Mouse (Mus musculus) hindbrain, embryonic 12.5 days (tissue): ENCODE data around the gene Hnrnpa0. TPM values are rescaled to one million over a fixed set of nuclear protein-coding genes. Genes with fewer than 3 reads are reported as not detected.
"Not testable (repeated sequence)": the region's sequence is repeated elsewhere in the genome, so short reads cannot be mapped to it uniquely, and the experiment has no call there.

Source experiments
- ATAC-seq: fragments of 200-750 bp; cut with Nextera tagmentation; 2 replicates; pipeline ENCODE4 v1.8.0; 2017; ENCODE audit warnings: moderate TSS enrichment; ENCODE audit not compliant: low FRiP score
- H3K27ac ChIP-seq: fragments of 300-500 bp; sonication (generic); 2 replicates; pipeline ENCODE4 v1.5.1; 2016; ENCODE audit warnings: mild to moderate bottlenecking
- H3K27me3 ChIP-seq: fragments of 300-500 bp; sonication (generic); 2 replicates; pipeline ENCODE4 v1.6.1; 2016; ENCODE audit warnings: mild to moderate bottlenecking
- H3K36me3 ChIP-seq: fragments of 300-500 bp; sonication (generic); 2 replicates; pipeline ENCODE4 v1.6.1; 2016; ENCODE audit warnings: mild to moderate bottlenecking
- H3K4me1 ChIP-seq: fragments of 300-500 bp; sonication (generic); 2 replicates; pipeline ENCODE4 v1.6.1; 2016
- H3K4me2 ChIP-seq: fragments of 300-500 bp; sonication (generic); replicated peaks from 2 replicates; pipeline ENCODE4 v1.6.1; 2016; ENCODE audit warnings: mild to moderate bottlenecking
- H3K4me3 ChIP-seq: fragments of 300-500 bp; sonication (generic); 2 replicates; pipeline ENCODE4 v1.5.1; 2016; ENCODE audit warnings: mild to moderate bottlenecking
- H3K9ac ChIP-seq: fragments of 300-500 bp; sonication (generic); 2 replicates; pipeline ENCODE4 v1.6.1; 2016; ENCODE audit warnings: mild to moderate bottlenecking, moderate library complexity
- H3K9me3 ChIP-seq: fragments of 300-500 bp; sonication (generic); replicated peaks from 2 replicates; pipeline ENCODE4 v1.6.1; 2016; ENCODE audit warnings: mild to moderate bottlenecking
- WGBS: fragments of 180-500 bp; shearing (Covaris S2); methylation state at CpG from one replicate; pipeline ENCODE4 v1.1.7; 2016; 5-methylcytosine and 5-hydroxymethylcytosine counted together
- polyA plus RNA-seq: library from polyadenylated mRNA; unstranded; fragments of >200 nt; fragmentation: Nextera tagmentation; extraction: Ambion mirVana; gene quantifications from 2 replicates; pipeline ENCODE4 v1.2.1, GENCODE M21; 2016

Gene Hnrnpa0
- polyA plus RNA-seq, 1 experiment from 2014 or later: 55.5 TPM

DNA sequence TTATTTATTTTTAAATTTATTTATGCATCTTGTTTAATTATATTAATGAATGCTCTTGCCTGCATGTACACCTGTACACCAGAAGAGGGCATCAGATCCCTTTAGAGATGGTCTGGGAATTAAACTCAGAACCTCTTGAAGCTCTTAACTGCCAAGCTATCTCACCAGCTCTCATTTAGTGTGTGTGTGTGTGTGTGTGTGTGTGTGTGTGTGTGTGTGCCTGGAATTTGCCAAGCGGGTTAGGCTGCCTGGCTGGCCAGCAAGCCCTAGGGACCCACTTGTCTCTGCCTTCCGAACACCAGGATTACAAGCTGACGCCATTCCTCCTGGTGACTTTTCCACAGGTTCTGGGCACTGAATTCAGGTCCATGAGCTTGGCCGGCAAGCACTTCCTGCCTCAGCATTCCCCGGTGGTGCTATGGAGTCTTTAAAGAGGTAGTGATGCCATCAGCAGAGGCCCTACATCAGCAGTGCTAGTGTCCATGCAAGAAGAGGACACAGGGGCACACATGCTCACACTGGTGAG, 20.7 kb upstream of the Hnrnpa0 start:
- no peaks in the 10 kb centered on the region for H3K9me3 ChIP-seq
- H3K36me3 ChIP-seq: no peaks in the 10 kb centered on the region
- H3K4me2 ChIP-seq: peak overlapping the region; percentile 67
- 0 out of 2 replicates have a peak, but pooled peaks have one; percentile 29 for ATAC-seq
- peaks cover 6% of the 10 kb centered on the region; the same call in 1 of the 2 replicates for H3K4me1 ChIP-seq
- H3K9ac ChIP-seq: no peak overlapping the region
- WGBS: 37% methylated on average over 5 of the region's 5 CpGs
- H3K4me3 ChIP-seq: peak overlapping the region; percentile 31
- H3K27me3 ChIP-seq: no peaks in the 10 kb centered on the region
- no peak overlapping the region for H3K27ac ChIP-seq

DNA sequence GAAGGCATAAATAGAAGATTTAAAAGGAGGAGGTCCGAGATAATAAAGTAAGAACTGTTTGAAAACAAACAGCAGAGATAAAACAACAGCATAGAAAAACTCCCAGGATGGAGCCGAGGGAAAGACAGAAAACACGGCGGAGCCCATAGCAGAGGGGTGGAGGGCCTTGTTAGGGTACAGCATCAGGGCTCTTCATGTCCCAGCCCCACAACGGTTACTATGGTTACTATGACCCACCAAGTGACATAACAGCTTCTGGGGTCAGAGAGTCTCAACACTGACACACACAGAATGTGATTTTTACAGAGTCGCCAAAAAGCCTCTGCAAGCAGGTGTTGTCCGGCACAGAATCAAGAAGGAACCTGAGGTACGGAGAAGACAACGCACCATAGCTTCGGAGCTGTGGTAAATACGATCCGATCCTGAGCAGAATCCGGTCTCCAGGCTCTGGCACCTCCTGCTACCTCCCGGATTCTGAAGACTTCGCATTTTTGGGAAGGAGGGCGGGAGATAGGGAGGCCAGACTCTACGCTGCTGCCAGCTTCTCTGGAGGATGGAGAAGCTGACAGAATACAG, 20.0 kb upstream of the Hnrnpa0 start:
- Histone ChIP-seq H3K36me3 (no peaks in the 10 kb centered on the region), H3K9ac (peak overlapping the region; percentile 43; the same call in 1 of the 2 replicates), H3K4me1 (peaks cover 6% of the 10 kb centered on the region; the same call in 1 of the 2 replicates), H3K27me3 (no peaks in the 10 kb centered on the region), H3K4me2 (peak overlapping the region; percentile 67), H3K27ac (no peak overlapping the region), H3K4me3 (peak overlapping the region; percentile 31), H3K9me3 (no peaks in the 10 kb centered on the region)
- ATAC-seq: peak; percentile 90
- WGBS: 2% methylated on average over 17 of the region's 17 CpGs

DNA sequence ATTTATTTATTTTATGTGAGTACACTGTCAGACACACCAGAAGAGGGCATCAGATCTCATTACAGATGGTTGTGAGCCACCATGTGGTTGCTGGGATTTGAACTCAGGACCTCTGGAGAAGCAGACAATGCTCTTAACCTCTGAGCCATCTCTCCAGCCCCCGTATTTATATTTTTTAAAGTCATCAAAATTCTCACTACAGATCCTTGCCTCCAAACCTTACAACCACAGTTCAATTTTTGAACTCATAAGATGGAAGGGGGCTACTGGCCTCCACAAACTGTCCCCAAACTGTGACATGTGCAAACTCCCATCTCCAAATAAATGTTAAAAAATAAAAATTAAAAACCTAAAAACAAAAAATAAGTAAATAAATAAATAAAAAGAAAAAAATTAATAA, 19.4 kb upstream of the Hnrnpa0 start:
- Histone ChIP-seq H3K9me3 (no peaks in the 10 kb centered on the region), H3K4me3 (no peak overlapping the region), H3K9ac (no peak overlapping the region), H3K27me3 (no peaks in the 10 kb centered on the region), H3K27ac (no peak overlapping the region), H3K4me2 (no peak overlapping the region), H3K36me3 (no peaks in the 10 kb centered on the region), H3K4me1 (peaks cover 6% of the 10 kb centered on the region; the same call in 1 of the 2 replicates)
- ATAC-seq: no peak
- 82% methylated on average over 1 of the region's 1 CpGs for WGBS

DNA sequence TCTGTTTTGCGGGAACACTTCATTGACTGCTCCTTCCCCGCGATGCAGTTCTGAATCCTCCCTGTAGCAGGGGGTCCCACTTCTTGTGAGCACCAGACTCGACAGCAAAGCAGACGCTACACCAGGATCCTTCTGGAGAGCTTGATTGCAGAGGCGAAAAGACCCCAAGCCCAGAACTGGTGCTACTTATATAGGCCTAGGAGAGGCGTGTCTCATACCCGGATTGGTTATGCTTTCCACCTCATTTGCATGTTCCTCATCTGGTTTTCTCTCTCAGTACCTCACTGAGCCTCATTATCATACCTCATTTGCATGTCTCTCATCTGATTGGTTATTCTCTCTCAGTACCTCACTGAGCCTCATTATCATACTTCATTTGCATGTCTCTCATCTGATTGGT, 18.2 kb upstream of the Hnrnpa0 start:
- H3K4me3 ChIP-seq, H3K4me2 ChIP-seq, H3K27ac ChIP-seq, H3K9me3 ChIP-seq, H3K4me1 ChIP-seq, H3K36me3 ChIP-seq, H3K9ac ChIP-seq, H3K27me3 ChIP-seq, ATAC-seq: not testable (repeated sequence)
- WGBS: 94% methylated on average over 8 of the region's 8 CpGs

DNA sequence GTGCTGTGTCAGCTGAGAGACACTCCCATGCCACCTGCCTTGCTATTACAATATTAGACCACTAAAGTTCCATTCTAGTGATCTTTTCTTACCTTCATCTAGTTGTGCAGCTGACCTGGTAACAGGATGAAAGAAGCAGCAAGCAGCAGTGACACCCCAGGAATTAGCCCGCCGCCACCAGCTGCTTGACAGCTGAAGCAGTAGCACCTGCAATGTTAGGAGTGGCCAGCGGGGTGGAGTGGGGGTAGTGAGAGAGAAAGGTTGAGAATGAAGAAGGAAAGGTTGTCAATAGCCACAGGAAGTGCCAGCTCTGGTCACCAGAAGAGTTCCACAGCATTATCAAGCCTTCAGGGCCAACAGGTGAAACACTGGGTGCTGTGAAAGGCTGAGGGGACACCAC, 3.3 kb upstream of the Hnrnpa0 start:
- Histone ChIP-seq H3K4me1 (peaks cover 9% of the 10 kb centered on the region), H3K4me3 (no peak overlapping the region), H3K4me2 (no peak overlapping the region), H3K27me3 (no peaks in the 10 kb centered on the region), H3K9ac (no peak overlapping the region), H3K9me3 (no peaks in the 10 kb centered on the region), H3K36me3 (no peaks in the 10 kb centered on the region), H3K27ac (no peak overlapping the region)
- 47% methylated on average over 3 of the region's 3 CpGs for WGBS
- no peak for ATAC-seq

DNA sequence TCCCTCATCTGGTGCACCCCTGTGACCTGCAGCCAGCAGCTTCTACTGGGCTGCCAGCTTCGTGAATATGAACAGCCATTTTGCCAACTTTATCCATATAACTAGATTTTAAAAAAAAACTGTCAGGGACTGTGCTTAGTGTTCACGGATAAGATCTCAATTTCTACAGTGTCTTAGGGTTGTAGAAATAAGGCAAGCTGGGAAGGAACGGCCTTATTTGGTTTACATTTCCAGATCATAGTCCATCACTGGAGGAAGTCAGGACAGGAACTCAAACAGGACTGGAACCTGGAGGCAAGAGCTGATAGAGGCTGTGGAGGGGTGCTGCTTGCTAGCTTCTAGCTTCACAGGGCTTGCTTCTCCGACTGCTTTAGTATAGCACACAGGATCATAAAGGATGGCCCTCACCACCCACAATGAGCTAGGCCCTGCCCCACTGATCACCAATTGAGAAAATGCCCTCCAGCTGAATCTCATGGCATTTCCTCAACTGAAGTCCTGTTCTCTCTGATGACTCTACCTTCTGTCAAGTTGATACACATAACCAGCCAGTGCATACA, 1.4 kb upstream of the Hnrnpa0 start:
- Histone ChIP-seq H3K27ac (peak overlapping the region; percentile 99), H3K36me3 (0 out of 2 replicates have a peak, but pooled peaks cover 2% of the 10 kb centered on the region), H3K4me2 (peak overlapping the region; percentile 77), H3K27me3 (no peaks in the 10 kb centered on the region), H3K4me1 (peaks cover 21% of the 10 kb centered on the region), H3K4me3 (peak overlapping the region; percentile 99), H3K9ac (peak overlapping the region; percentile 100), H3K9me3 (no peaks in the 10 kb centered on the region)
- no peak for ATAC-seq
- 42% methylated on average over 4 of the region's 4 CpGs for WGBS

DNA sequence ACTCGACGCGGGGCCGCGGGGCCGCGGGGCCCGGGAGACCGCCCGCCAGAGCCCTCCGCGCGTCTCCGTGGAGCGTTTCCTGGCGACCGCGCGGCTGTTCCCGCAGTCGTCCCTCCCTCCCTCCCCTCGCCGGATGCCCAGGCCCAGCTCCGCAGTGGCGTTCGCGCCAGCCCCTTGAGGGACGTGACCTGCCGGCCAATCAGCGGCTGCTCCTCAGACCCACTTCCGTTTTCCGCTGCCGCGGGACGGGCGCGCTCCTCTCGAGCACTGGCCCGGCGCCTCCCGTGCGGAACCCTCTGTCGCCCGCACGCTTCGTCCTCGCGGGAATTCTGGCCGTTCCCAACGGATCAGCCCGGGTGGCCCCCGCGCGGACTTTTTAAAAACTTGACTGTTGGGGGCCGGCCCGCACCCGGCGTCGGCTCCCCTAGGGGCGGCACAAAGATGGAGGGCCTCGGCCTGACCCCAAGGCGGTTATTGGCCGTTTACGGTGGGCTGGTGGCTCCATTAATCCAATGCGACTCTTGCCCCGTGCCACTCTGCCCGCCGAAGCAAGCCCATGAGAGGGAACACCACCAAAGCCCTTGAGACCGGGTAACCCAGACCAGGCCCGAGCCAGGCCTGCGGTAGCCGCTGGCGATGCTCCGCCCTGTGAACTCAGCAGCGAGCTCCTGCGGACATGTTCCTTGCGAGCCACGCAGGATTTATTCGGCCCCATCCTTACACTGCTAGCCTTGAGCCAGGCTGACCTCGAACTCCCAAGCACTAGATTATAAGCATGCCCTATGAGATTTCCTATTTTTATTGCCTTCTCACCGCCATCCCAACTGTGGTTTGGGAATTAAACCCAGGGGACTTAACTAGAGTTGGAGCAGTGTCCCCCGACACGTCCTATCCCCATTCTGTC, 664 bp upstream of the Hnrnpa0 start:
- H3K4me1 ChIP-seq: peaks cover 25% of the 10 kb centered on the region
- H3K27ac ChIP-seq: peak overlapping the region; percentile 99
- peak; percentile 98 for ATAC-seq
- 0 out of 2 replicates have a peak, but pooled peaks cover 2% of the 10 kb centered on the region for H3K36me3 ChIP-seq
- no peaks in the 10 kb centered on the region for H3K27me3 ChIP-seq
- WGBS: under 1% methylated on average over 83 of the region's 83 CpGs
- H3K9ac ChIP-seq: peak overlapping the region; percentile 100
- no peaks in the 10 kb centered on the region for H3K9me3 ChIP-seq
- H3K4me3 ChIP-seq: peak overlapping the region; percentile 99
- H3K4me2 ChIP-seq: peak overlapping the region; percentile 77

DNA sequence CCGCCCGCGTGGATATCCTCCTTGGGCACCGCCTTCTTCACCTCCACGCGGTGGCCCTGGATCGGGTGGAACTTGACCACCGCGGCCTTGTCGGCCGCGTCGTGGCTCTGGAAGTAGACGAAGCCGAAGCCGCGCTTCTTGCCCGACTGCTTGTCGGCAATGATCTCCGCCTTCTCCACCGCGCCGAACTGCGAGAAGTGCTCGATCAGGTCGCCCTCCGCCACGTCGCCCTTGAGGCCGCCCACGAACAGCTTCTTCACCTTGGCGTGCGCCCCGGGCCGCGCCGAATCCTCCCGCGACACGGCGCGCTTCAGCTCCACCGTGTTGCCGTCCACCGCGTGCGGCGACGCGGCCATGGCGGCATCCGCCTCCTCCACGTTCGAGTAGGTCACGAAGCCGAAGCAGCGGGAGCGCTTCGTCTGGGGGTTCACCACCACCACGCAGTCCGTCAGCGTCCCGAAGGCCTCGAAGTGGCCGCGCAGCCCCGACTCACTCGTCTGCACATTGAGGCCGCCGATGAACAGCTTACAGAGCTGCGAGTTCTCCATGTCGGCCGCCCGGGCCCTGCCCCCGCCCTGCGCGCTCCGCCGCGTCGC, 492 bp downstream of the Hnrnpa0 start:
- H3K27ac ChIP-seq: peak overlapping the region; percentile 99
- 0 out of 2 replicates have a peak, but pooled peaks cover 2% of the 10 kb centered on the region for H3K36me3 ChIP-seq
- peak overlapping the region; percentile 77 for H3K4me2 ChIP-seq
- H3K9me3 ChIP-seq: no peaks in the 10 kb centered on the region
- no peaks in the 10 kb centered on the region for H3K27me3 ChIP-seq
- H3K9ac ChIP-seq: peak overlapping the region; percentile 100
- peak; percentile 40 for ATAC-seq
- peaks cover 34% of the 10 kb centered on the region for H3K4me1 ChIP-seq
- under 1% methylated on average over 79 of the region's 81 CpGs for WGBS
- H3K4me3 ChIP-seq: peak overlapping the region; percentile 99

DNA sequence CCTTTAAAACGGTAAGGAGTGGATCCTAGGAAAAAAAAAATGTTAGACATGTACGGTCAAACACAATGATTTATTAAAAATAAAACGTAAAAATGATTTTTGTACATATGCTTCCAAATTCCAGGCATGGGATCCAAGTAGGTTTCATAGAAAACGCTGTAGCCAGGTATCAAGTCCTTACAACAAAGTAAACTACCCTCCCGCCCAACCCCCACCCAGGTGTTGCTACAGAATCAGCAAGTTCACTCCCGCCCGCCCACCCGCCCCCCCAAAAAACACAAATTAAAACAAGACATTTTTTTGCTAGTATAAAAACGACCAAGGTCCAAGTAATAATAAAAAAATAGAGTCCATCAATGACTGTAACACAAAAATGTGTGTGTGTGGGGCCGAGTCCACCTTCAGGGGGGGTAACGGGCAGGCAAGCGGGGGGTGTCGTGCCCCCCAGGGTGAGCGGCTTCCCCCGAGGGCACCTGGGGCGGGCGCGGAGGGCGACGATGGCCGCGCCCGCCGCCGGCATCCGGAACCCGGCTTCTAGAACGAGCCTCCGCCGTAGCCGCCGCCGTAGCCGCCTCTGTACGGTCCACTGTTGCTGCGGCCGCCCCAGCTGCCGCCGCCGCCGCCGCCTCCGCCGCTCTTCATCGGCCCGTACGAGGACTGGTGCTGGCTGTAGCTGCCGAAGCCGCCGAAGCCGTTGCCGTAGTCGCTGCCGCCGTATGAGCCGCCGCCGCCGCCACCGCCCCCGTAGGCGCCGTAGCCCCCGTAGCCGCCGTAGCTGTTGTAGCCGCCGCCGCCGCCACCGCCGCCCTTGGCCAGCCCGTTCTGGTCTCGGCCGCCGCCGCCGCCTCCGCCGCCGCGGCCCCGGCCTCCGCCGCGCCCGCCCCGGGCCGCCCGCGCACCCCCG, 1.2 kb downstream of the Hnrnpa0 start:
- peak overlapping the region; percentile 100 for H3K9ac ChIP-seq
- H3K9me3 ChIP-seq: no peaks in the 10 kb centered on the region
- H3K4me1 ChIP-seq: peaks cover 37% of the 10 kb centered on the region
- H3K36me3 ChIP-seq: 0 out of 2 replicates have a peak, but pooled peaks cover 2% of the 10 kb centered on the region
- H3K4me2 ChIP-seq: peak overlapping the region; percentile 77
- H3K4me3 ChIP-seq: peak overlapping the region; percentile 99
- WGBS: 1% methylated on average over 50 of the region's 92 CpGs
- H3K27me3 ChIP-seq: no peaks in the 10 kb centered on the region
- peak overlapping the region; percentile 99 for H3K27ac ChIP-seq
- ATAC-seq: no peak

DNA sequence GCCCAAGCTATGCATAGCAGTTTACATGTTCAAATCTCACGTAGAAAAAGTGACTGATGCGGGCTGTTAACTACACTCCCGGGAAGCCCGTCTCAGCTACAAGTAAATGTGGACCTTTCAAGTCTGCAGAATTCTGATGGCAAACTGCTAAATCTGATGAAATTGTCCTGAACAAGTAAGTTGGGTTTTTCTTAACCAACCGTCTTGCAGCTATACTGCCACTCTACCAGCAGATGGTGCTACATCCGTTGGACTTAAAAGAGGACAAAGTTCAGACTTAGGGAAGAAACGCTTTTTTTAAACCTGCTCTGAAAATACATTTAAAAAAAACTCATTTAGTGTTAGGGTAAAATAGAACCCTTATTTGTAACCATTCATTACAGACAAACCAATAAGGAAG, 2.2 kb downstream of the Hnrnpa0 start:
- no peak for ATAC-seq
- 0 out of 2 replicates have a peak, but pooled peaks cover 2% of the 10 kb centered on the region for H3K36me3 ChIP-seq
- H3K4me3 ChIP-seq: peak overlapping the region; percentile 35
- peaks cover 37% of the 10 kb centered on the region for H3K4me1 ChIP-seq
- H3K27ac ChIP-seq: no peak overlapping the region
- peak overlapping the region; percentile 49 for H3K9ac ChIP-seq
- 38% methylated on average over 7 of the region's 7 CpGs for WGBS
- no peaks in the 10 kb centered on the region for H3K9me3 ChIP-seq
- H3K27me3 ChIP-seq: no peaks in the 10 kb centered on the region
- peak overlapping the region; percentile 77 for H3K4me2 ChIP-seq

DNA sequence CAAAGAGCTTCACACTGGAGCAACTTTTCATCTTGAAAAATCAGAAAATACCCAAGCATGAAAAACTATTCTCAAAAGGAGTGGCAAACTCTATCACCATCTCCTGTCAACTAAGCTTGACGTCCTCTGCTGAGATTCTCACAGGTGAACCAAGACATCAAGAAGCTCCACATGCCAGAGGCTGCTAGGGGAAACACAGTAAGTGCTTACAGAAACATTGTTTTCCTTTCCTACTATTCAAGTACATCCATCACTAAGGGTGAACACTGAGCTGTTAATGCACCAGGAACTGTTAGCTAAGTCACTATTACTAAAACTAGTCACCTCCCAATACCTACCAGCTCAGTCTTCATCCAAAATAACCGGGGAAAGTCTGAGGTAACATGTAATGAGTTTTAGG, 3.4 kb downstream of the Hnrnpa0 start:
- Histone ChIP-seq H3K9ac (0 out of 2 replicates have a peak overlapping the region, but pooled peaks have one; percentile 23), H3K27ac (no peak overlapping the region), H3K4me1 (peaks cover 36% of the 10 kb centered on the region), H3K9me3 (no peaks in the 10 kb centered on the region), H3K27me3 (no peaks in the 10 kb centered on the region), H3K36me3 (0 out of 2 replicates have a peak, but pooled peaks cover 2% of the 10 kb centered on the region), H3K4me3 (no peak overlapping the region), H3K4me2 (peak overlapping the region; percentile 77)
- WGBS: 67% methylated on average over 2 of the region's 2 CpGs
- ATAC-seq: no peak
